Mouse (Mus musculus) kidney, embryonic 14.5 days (tissue): Measurements from ENCODE around the gene March5. TPM values are rescaled to one million over a fixed set of nuclear protein-coding genes. Genes with fewer than 3 reads are reported as not detected.
A peak's percentile ranks its signal among the peaks of the same experiment; 100 is the strongest.

ENCODE experiments used
- ATAC-seq: fragments of 200-750 bp; cut with Nextera tagmentation; 2 replicates; pipeline ENCODE4 v1.8.0; 2017; ENCODE audit warnings: moderate number of reproducible peaks, mild to moderate bottlenecking, moderate TSS enrichment, moderate library complexity; ENCODE audit not compliant: low FRiP score, low TSS enrichment
- H3K27ac ChIP-seq: fragments of 300-500 bp; sonication (generic); 2 replicates; pipeline ENCODE4 v1.5.1; 2014; ENCODE audit warnings: low read depth, mild to moderate bottlenecking, low read length, moderate library complexity, mixed read lengths
- H3K27me3 ChIP-seq: fragments of 300-500 bp; sonication (generic); 2 replicates; pipeline ENCODE4 v1.6.1; 2014; ENCODE audit warnings: mild to moderate bottlenecking, low read length; ENCODE audit not compliant: control insufficient read depth, insufficient read depth
- H3K36me3 ChIP-seq: fragments of 300-500 bp; sonication (generic); 2 replicates; pipeline ENCODE4 v1.6.1; 2014; ENCODE audit warnings: low read length, mixed read lengths; ENCODE audit not compliant: control insufficient read depth, insufficient read depth
- H3K4me1 ChIP-seq: fragments of 300-500 bp; sonication (generic); 2 replicates; pipeline ENCODE4 v1.6.1; 2014; ENCODE audit warnings: low read length, mixed read lengths; ENCODE audit not compliant: control insufficient read depth, insufficient read depth
- H3K4me2 ChIP-seq: fragments of 300-500 bp; sonication (generic); replicated peaks from 2 replicates; pipeline ENCODE4 v1.6.1; 2014; ENCODE audit warnings: low read depth, mild to moderate bottlenecking, low read length
- H3K4me3 ChIP-seq: fragments of 300-500 bp; sonication (generic); 2 replicates; pipeline ENCODE4 v1.5.1; 2014; ENCODE audit warnings: mild to moderate bottlenecking, low read length
- H3K9ac ChIP-seq: fragments of 300-500 bp; sonication (generic); 2 replicates; pipeline ENCODE4 v1.6.1; 2014; ENCODE audit warnings: low read depth, mild to moderate bottlenecking, low read length, moderate library complexity
- H3K9me3 ChIP-seq: fragments of 300-500 bp; sonication (generic); 2 replicates; pipeline ENCODE4 v1.6.1; 2016; ENCODE audit warnings: low read length; ENCODE audit not compliant: control insufficient read depth
- WGBS: fragments of 180-500 bp; shearing (Covaris S2); extraction: QIAGEN DNeasy Blood & Tissue Kit; methylation state at CpG from one replicate; pipeline ENCODE4 v1.1.7; 2014; 5-methylcytosine and 5-hydroxymethylcytosine counted together
- polyA plus RNA-seq: library from polyadenylated mRNA; unstranded; fragments of >200 nt; fragmentation: Nextera tagmentation; extraction: Ambion mirVana; gene quantifications from 2 replicates; pipeline ENCODE4 v1.2.1, GENCODE M21; 2014

March5 gene
- polyA plus RNA-seq, 1 experiment from 2014 or later: 119 TPM

DNA sequence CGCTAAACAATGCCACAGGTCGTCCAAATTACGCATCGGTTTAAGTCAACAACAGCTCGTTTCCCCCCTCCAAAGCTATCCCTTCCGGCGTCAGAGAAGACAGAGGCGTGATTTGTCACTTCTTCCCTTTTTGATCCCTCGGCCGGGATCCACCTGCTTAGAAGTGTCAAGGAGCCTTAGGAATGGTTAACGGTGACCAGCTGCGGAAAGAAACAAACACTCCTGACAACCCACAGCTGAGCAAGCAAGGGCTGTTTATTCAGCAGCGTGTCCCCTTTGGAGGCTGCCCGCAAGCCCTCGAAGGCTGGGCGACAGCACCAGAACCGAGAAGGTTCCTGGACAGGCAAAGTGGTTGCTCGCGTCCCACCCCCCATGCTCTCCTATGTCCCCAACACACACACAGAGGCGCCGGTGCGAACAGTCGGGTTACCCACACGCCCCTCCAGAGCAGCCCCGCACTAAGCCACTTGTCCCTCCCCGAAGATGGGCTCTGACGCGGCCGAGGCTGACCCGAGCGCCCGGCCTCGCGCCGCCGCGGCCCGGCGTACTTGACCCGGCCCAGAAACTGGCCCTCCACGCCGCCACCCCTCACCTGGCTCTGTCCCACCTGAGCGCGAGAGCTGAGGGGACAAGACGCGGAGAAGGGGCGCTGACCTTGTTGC lies 571 bp upstream of the March5 start:
- peak; percentile 75 for ATAC-seq
- Histone ChIP-seq H3K36me3 (peaks cover 15% of the 10 kb centered on the region), H3K4me3 (peak overlapping the region; percentile 99), H3K9ac (peak overlapping the region; percentile 98), H3K27me3 (no peaks in the 10 kb centered on the region), H3K4me1 (peaks cover 7% of the 10 kb centered on the region; the same call in 1 of the 2 replicates), H3K9me3 (no peaks in the 10 kb centered on the region), H3K4me2 (peak overlapping the region; percentile 72), H3K27ac (no peak overlapping the region)
- 0% methylated on average over 47 of the region's 47 CpGs for WGBS

DNA sequence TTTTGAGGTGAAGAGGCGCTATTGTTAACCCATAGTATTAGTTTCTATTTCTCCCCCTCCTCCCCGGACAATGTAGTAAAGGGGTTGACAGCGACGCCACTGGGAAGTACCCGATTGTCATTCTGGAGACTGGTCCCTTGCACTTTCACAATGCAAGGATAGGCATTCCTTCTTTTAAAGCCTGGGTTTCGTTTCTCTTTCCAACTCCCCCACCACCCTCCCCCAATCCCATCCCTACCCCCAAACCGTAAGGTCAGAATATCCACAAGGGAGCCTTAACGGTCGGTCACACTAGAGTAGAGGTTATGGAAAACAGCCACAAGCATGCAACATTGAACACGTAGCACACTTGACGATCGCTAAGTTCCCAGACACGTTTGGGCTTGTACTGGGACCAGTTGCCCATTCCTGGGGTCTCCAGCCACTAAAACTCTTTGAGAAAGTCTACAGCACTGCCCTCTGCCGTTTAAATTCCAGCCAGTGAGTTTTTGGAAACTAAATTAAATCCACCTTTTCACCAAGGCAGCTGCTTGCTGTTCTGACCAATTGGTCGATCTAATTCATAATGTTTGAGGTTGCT lies 923 bp downstream of the March5 start, which contains the start of gene Cpeb3:
Gene Cpeb3 (minus strand): TSS at position 426 of the 580 bp plus-strand sequence.
- Histone ChIP-seq H3K27ac (peak within 1 kb of the TSS; percentile 90), H3K9ac (peak within 1 kb of the TSS; percentile 98), H3K9me3 (no peaks in the 10 kb centered on the region), H3K36me3 (peaks cover 24% of the 10 kb centered on the region), H3K4me2 (peak within 1 kb of the TSS; percentile 72), H3K4me3 (peak within 1 kb of the TSS; percentile 99), H3K4me1 (peaks cover 7% of the 10 kb centered on the region; the same call in 1 of the 2 replicates), H3K27me3 (no peaks in the 10 kb centered on the region)
- peak; percentile 32; the same call in 1 of the 2 replicates for ATAC-seq
- under 1% methylated on average over 15 of the region's 15 CpGs for WGBS

DNA sequence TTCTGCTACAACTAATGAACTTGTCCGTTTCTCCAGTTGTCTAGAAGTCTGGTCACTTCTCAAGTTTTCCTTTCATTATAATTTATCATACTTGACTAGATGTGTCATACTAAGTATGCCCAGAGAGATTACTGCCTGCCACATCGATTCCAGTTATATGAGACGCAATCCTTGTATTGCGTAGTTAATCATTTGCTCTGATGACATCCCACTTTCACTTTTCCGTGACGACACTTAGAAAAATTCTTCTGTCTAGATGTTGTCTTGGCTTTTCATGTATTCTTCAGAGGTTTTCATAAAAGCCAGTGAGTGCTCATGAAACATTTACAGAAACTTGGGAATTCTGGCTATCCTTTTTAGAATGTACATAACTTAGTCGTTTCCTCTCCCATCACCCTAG lies 1.6 kb downstream of the March5 start:
- Histone ChIP-seq H3K4me3 (peak overlapping the region; percentile 99), H3K4me1 (peaks cover 7% of the 10 kb centered on the region; the same call in 1 of the 2 replicates), H3K4me2 (peak overlapping the region; percentile 72), H3K27ac (no peak overlapping the region), H3K9me3 (no peaks in the 10 kb centered on the region), H3K36me3 (peaks cover 27% of the 10 kb centered on the region), H3K9ac (peak overlapping the region; percentile 98; the same call in 1 of the 2 replicates), H3K27me3 (no peaks in the 10 kb centered on the region)
- ATAC-seq: no peak
- 60% methylated on average over 7 of the region's 7 CpGs for WGBS

DNA sequence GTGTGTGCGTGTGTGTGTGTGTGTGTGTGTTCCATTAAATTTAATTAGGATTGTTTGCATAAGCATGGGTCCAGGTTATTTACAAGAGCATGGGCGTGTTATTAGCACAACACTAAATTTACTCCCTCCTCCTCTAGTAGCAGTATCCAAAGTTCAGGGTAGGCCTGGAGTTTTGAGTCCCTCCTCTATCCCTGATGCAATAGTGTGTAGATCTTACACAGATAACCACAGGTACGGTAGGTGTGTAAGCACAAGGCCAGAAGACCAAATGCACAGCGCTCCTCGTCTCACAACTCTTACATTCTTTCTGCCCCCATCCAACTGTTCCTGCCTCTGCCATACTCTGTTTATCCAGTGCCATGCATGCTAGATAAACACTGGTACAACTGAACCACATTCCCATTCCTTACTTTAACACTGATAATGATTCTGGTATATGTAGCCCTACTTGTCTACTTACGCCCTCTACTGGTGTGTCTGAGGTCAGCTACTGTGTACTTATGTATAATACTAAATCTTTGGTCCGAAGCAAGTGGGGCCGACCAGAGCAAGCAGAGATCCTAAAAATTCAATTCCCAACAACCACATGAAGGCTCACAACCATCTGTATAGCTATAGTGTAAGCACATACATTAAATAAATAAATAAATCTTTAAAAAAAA lies 2.3 kb downstream of the March5 start:
- H3K27ac ChIP-seq: no peak overlapping the region
- peak overlapping the region; percentile 72; the same call in 1 of the 2 replicates for H3K4me2 ChIP-seq
- H3K9me3 ChIP-seq: no peaks in the 10 kb centered on the region
- no peak overlapping the region for H3K4me3 ChIP-seq
- no peak overlapping the region for H3K9ac ChIP-seq
- H3K36me3 ChIP-seq: peaks cover 27% of the 10 kb centered on the region
- ATAC-seq: no peak
- H3K4me1 ChIP-seq: peaks cover 7% of the 10 kb centered on the region; the same call in 1 of the 2 replicates
- H3K27me3 ChIP-seq: no peaks in the 10 kb centered on the region
- 88% methylated on average over 8 of the region's 8 CpGs for WGBS

DNA sequence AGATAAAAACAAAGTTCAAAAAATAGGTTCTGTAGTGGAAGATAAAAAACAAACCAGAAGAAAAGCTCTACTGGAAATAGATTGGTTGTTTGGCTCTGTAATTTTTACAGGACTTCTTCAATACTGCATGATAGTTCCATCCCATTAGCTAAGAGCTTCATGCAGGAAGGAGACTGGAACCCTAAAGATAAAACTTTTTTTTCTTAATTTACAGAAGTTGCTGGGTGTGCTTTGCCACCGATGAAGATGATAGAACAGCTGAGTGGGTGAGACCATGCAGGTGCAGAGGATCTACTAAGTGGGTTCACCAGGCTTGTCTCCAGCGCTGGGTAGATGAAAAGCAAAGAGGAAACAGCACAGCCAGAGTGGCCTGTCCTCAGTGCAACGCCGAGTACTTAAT lies 3.1 kb downstream of the March5 start:
- H3K9me3 ChIP-seq: no peaks in the 10 kb centered on the region
- H3K4me1 ChIP-seq: peaks cover 7% of the 10 kb centered on the region; the same call in 1 of the 2 replicates
- H3K36me3 ChIP-seq: peaks cover 30% of the 10 kb centered on the region
- H3K4me2 ChIP-seq: no peak overlapping the region
- ATAC-seq: no peak
- no peak overlapping the region for H3K9ac ChIP-seq
- H3K27me3 ChIP-seq: no peaks in the 10 kb centered on the region
- no peak overlapping the region for H3K27ac ChIP-seq
- no peak overlapping the region for H3K4me3 ChIP-seq
- 94% methylated on average over 4 of the region's 4 CpGs for WGBS

DNA sequence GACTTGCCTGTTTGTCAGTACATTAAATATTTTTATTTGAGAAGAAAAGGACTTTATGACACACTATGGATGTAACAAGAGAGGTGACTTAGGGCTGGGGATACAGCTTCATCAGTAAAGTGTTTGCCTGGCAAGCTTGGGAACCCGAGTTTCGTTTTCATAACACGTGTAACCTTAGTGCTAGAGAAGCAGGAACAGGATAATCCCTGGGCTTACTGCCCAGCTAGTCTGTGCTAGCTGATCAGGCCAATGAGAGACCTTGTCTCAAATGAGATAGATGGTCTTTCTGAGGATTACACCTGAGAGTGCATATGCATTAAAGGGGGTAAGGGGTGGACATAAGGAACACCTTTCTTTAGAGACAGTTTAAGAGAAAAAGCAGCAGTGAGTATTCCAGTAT lies 4.1 kb downstream of the March5 start:
- Histone ChIP-seq H3K4me3 (no peak overlapping the region), H3K4me2 (no peak overlapping the region), H3K4me1 (peaks cover 7% of the 10 kb centered on the region; the same call in 1 of the 2 replicates), H3K27ac (no peak overlapping the region), H3K9ac (no peak overlapping the region), H3K36me3 (peaks cover 38% of the 10 kb centered on the region), H3K27me3 (no peaks in the 10 kb centered on the region), H3K9me3 (no peaks in the 10 kb centered on the region)
- no peak for ATAC-seq
- 89% methylated on average over 3 of the region's 3 CpGs for WGBS

DNA sequence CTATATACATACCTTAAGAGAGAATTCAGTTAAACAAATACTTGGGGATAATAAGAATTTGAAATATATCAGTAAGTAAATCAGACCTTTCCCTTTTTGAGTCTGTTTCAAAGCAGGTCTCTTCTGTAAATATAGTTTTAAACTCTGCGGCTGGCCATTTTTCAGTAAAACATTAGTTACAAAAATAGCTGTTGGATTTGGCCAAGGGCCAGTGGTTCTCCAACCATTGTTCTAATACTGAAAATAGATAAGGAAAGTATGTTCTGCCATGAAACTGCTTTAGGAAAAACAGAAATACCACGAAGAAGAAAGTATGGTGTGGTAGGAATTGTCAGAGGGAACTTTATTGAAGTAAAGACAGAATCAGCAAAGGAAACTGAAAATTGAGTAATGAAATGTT lies 7.4 kb downstream of the March5 start:
- Histone ChIP-seq H3K36me3 (peaks cover 65% of the 10 kb centered on the region), H3K9ac (no peak overlapping the region), H3K27me3 (no peaks in the 10 kb centered on the region), H3K27ac (no peak overlapping the region), H3K4me2 (no peak overlapping the region), H3K4me1 (no peaks in the 10 kb centered on the region), H3K4me3 (no peak overlapping the region), H3K9me3 (no peaks in the 10 kb centered on the region)
- 65% methylated on average over 2 of the region's 2 CpGs for WGBS
- ATAC-seq: no peak

DNA sequence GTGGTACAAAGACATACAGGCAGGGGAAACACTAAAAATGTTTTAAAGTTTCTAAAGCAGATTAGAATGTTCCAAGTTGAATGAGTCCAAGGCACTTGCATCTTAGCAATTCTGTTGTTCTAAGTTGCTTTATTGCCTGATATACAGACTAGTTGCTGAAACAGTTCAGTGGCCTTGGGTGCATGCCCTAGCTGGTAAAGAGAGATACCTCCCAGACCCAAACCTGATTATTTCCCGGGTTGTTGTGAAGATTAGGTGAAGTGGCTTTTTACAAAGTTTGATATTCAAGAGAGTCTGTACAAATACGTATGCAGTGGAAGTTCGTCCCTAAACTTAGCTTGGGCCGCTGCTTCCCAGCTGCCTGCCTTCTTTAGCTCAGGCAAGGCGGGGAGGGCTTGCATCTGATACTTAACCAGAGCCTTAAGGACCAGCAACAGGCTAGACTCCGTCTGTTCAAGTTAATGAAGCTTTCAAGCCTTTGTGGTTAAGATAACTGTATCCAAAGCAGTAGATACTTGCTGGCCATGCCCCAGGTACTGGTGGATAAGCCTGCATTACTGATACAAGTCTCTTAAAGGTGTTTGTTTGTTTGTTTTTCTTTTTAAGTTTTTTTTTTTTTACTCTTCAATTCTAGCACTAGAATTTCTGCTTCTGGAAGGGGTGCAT lies 18.0 kb downstream of the March5 start:
- H3K4me2 ChIP-seq: no peak overlapping the region
- H3K4me3 ChIP-seq: no peak overlapping the region
- ATAC-seq: no peak
- peaks cover 19% of the 10 kb centered on the region for H3K36me3 ChIP-seq
- H3K4me1 ChIP-seq: no peaks in the 10 kb centered on the region
- no peak overlapping the region; the same call in 1 of the 2 replicates for H3K9ac ChIP-seq
- H3K9me3 ChIP-seq: no peaks in the 10 kb centered on the region
- H3K27me3 ChIP-seq: no peaks in the 10 kb centered on the region
- 83% methylated on average over 6 of the region's 6 CpGs for WGBS
- no peak overlapping the region for H3K27ac ChIP-seq
